Mouse (Mus musculus) intestine, postnatal 0 days (tissue): ENCODE results near the gene Dolk. TPM values are rescaled to one million over a fixed set of nuclear protein-coding genes. Genes with fewer than 3 reads are reported as not detected.

Experiments
- ATAC-seq: fragments of 200-750 bp; cut with Nextera tagmentation; 2 replicates; pipeline ENCODE4 v1.8.0; 2017; ENCODE audit warnings: mild to moderate bottlenecking, moderate TSS enrichment, moderate library complexity
- H3K27ac ChIP-seq: fragments of 300-500 bp; sonication (generic); 2 replicates; pipeline ENCODE4 v1.5.1; 2014; ENCODE audit warnings: mild to moderate bottlenecking, low read depth, low read length, moderate library complexity
- H3K27me3 ChIP-seq: fragments of 300-500 bp; sonication (generic); replicated peaks from 2 replicates; pipeline ENCODE4 v1.6.1; 2014; ENCODE audit warnings: low read length, mixed read lengths; ENCODE audit not compliant: control insufficient read depth, insufficient read depth
- H3K36me3 ChIP-seq: fragments of 300-500 bp; sonication (generic); 2 replicates; pipeline ENCODE4 v1.6.1; 2014; ENCODE audit warnings: mild to moderate bottlenecking, moderate library complexity; ENCODE audit not compliant: control insufficient read depth, insufficient read depth
- H3K4me1 ChIP-seq: fragments of 300-500 bp; sonication (generic); replicated peaks from 2 replicates; pipeline ENCODE4 v1.6.1; 2014; ENCODE audit warnings: antibody characterized with exemption, low read length, mixed read lengths; ENCODE audit not compliant: control insufficient read depth, insufficient read depth
- H3K4me2 ChIP-seq: fragments of 300-500 bp; sonication (generic); replicated peaks from 2 replicates; pipeline ENCODE4 v1.6.1; 2014; ENCODE audit warnings: low read depth, mild to moderate bottlenecking, moderate library complexity
- H3K4me3 ChIP-seq: fragments of 300-500 bp; sonication (generic); 2 replicates; pipeline ENCODE4 v1.5.1; 2014; ENCODE audit warnings: low read depth, low read length
- H3K9ac ChIP-seq: fragments of 300-500 bp; sonication (generic); 2 replicates; pipeline ENCODE4 v1.6.1; 2014; ENCODE audit warnings: mild to moderate bottlenecking, low read depth, low read length
- H3K9me3 ChIP-seq: fragments of 300-500 bp; sonication (generic); 2 replicates; pipeline ENCODE4 v1.6.1; 2016; ENCODE audit warnings: mixed run types; ENCODE audit not compliant: control insufficient read depth
- CTCF ChIP-seq: sonication (generic); IDR thresholded peaks from 2 replicates; pipeline ENCODE4 v1.5.1; 2016; ENCODE audit warnings: low read depth, mild to moderate bottlenecking, control low read depth, antibody characterized with exemption, moderate library complexity
- WGBS: fragments of 180-500 bp; shearing (Covaris S2); extraction: QIAGEN DNeasy Blood & Tissue Kit; methylation state at CpG from one replicate; pipeline ENCODE4 v1.1.7; 2014; 5-methylcytosine and 5-hydroxymethylcytosine counted together
- polyA plus RNA-seq: library from polyadenylated mRNA; unstranded; fragments of >200 nt; fragmentation: Nextera tagmentation; extraction: Ambion mirVana; gene quantifications from 2 replicates; pipeline ENCODE4 v1.2.1, GENCODE M21; 2015

The Dolk gene
- polyA plus RNA-seq, 1 experiment from 2014 or later: 23.7 TPM

- no peak overlapping the region for H3K4me3 ChIP-seq
- H3K9ac ChIP-seq: no peak overlapping the region
- H3K27me3 ChIP-seq: no peaks in the 10 kb centered on the region
- WGBS: 95% methylated on average over 42 of the region's 42 CpGs
- peaks cover 52% of the 10 kb centered on the region for H3K36me3 ChIP-seq
- 0 out of 2 replicates have a peak, but pooled peaks cover 12% of the 10 kb centered on the region for H3K4me1 ChIP-seq
- no peak for TF ChIP-seq CTCF
- no peak overlapping the region for H3K4me2 ChIP-seq
- no peak overlapping the region for H3K27ac ChIP-seq
- H3K9me3 ChIP-seq: no peaks in the 10 kb centered on the region
- no peak for ATAC-seq
These were observed 30.3 kb downstream of the Dolk start for GRCm38 (mm10) chr2:30255631-30256395.

- no peak for TF ChIP-seq CTCF
- no peak overlapping the region for H3K4me3 ChIP-seq
- H3K36me3 ChIP-seq: peaks cover 53% of the 10 kb centered on the region
- no peaks in the 10 kb centered on the region for H3K27me3 ChIP-seq
- H3K27ac ChIP-seq: no peak overlapping the region
- no peak overlapping the region for H3K4me2 ChIP-seq
- 0 out of 2 replicates have a peak, but pooled peaks cover 12% of the 10 kb centered on the region for H3K4me1 ChIP-seq
- H3K9me3 ChIP-seq: no peaks in the 10 kb centered on the region
- 81% methylated on average over 5 of the region's 5 CpGs for WGBS
- ATAC-seq: no peak
- no peak overlapping the region for H3K9ac ChIP-seq
These were observed 32.3 kb downstream of the Dolk start for GRCm38 (mm10) chr2:30253809-30254208.

- no peak for ATAC-seq
- Histone ChIP-seq H3K9ac (no peak overlapping the region), H3K4me2 (no peak overlapping the region), H3K27ac (no peak overlapping the region), H3K4me1 (0 out of 2 replicates have a peak, but pooled peaks cover 12% of the 10 kb centered on the region), H3K9me3 (no peaks in the 10 kb centered on the region), H3K27me3 (no peaks in the 10 kb centered on the region), H3K4me3 (no peak overlapping the region), H3K36me3 (peaks cover 51% of the 10 kb centered on the region)
- TF ChIP-seq CTCF: no peak
- WGBS: 72% methylated on average over 3 of the region's 3 CpGs
These were observed 33.6 kb downstream of the Dolk start for GRCm38 (mm10) chr2:30252521-30252920.

DNA sequence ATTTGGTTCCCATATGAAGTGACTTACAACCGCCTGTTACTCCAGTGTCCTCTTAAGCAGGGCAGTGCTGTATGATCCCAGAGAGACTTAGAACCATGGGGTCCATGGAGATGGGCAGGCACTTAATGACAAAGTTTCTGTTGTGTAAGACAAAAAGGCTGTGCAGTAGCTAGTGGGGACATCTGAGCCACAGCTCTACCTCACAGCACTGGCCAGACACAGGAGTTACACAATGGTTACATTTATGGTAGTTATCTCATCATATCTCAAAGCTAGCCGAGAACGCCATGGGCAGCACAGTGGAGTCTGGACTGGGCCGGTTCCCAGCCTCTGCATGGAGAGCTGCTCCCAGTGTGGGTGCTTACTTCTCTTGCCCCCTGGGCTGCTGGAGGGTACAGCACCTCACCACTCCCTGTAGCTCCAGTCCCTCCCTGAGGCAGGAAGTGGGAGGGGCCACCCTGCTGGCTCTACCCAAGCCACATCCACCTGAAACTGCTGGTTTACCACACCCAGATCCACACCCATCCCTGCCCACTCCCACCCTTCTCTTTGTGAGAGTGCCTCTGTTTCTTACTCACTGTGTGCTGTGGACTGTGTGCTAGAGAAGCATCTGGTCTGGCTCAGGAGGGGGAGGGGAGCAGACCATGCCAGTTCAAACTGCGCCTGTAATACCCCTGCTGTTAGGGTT lies 34.6 kb downstream of the Dolk start:
- ATAC-seq: peak; percentile 93
- 0 out of 2 replicates have a peak, but pooled peaks cover 12% of the 10 kb centered on the region for H3K4me1 ChIP-seq
- no peak overlapping the region for H3K4me3 ChIP-seq
- H3K27ac ChIP-seq: peak overlapping the region; percentile 76
- no peak for TF ChIP-seq CTCF
- no peak overlapping the region for H3K9ac ChIP-seq
- H3K4me2 ChIP-seq: peak overlapping the region; percentile 32
- no peaks in the 10 kb centered on the region for H3K9me3 ChIP-seq
- H3K27me3 ChIP-seq: no peaks in the 10 kb centered on the region
- WGBS: 38% methylated on average over 5 of the region's 5 CpGs
- H3K36me3 ChIP-seq: peaks cover 46% of the 10 kb centered on the region

- ATAC-seq: no peak
- TF ChIP-seq CTCF: no peak
- 75% methylated on average over 10 of the region's 10 CpGs for WGBS
- Histone ChIP-seq H3K4me3 (no peak overlapping the region), H3K4me2 (no peak overlapping the region), H3K36me3 (peaks cover 38% of the 10 kb centered on the region), H3K27ac (no peak overlapping the region), H3K9me3 (no peaks in the 10 kb centered on the region), H3K4me1 (peaks cover 12% of the 10 kb centered on the region; the same call in 1 of the 2 replicates), H3K27me3 (no peaks in the 10 kb centered on the region), H3K9ac (0 out of 2 replicates have a peak overlapping the region, but pooled peaks have one; percentile 7)
These were observed 35.7 kb downstream of the Dolk start for GRCm38 (mm10) chr2:30250166-30251128.
